Mouse (Mus musculus): ENCODE data around the gene Eps8. TPM values are rescaled to one million over a fixed set of nuclear protein-coding genes. Genes with fewer than 3 reads are reported as not detected.

Eps8 gene
- polyA plus RNA-seq, 1 experiment from 2014 or later = 45.1 TPM

- H3K9me3 ChIP-seq (replicated peaks; ENCODE audit: low read length) = no peaks in the 10 kb centered on the region
- no peaks in the 10 kb centered on the region for H3K36me3 ChIP-seq (ENCODE audit: insufficient read depth, low read length)
- TF ChIP-seq CTCF (IDR thresholded peaks at IDR 0.05; ENCODE audit: low read depth) = no peak
- no peaks in the 10 kb centered on the region for H3K27me3 ChIP-seq (ENCODE audit: insufficient read depth, low read length)
- H3K9ac ChIP-seq (ENCODE audit: low read depth, low read length) = no peak overlapping the region
- WGBS = 50% methylated on average over 14 of the region's 14 CpGs
- no peak for ATAC-seq (replicated peaks; ENCODE audit: low FRiP score, low read depth)
- no peak for DNase-seq (ENCODE audit: low spot score)
- H3K4me3 ChIP-seq (replicated peaks; ENCODE audit: low read depth, low read length) = no peak overlapping the region
- no peaks in the 10 kb centered on the region for H3K4me1 ChIP-seq (replicated peaks; ENCODE audit: insufficient read depth, low read length)
- no peak overlapping the region for H3K4me2 ChIP-seq (ENCODE audit: low read length)
- no peak overlapping the region for H3K27ac ChIP-seq
These were observed 145.2 kb downstream of the Eps8 start for GRCm38 (mm10) chr6:137509341-137510045.

- ATAC-seq (replicated peaks; ENCODE audit: low FRiP score, low read depth) = no peak
- no peak for DNase-seq (ENCODE audit: low spot score)
- Histone ChIP-seq H3K36me3 (ENCODE audit: insufficient read depth, low read length) (no peaks in the 10 kb centered on the region), H3K4me1 (replicated peaks; ENCODE audit: insufficient read depth, low read length) (no peaks in the 10 kb centered on the region), H3K9ac (ENCODE audit: low read depth, low read length) (no peak overlapping the region), H3K27me3 (ENCODE audit: insufficient read depth, low read length) (no peaks in the 10 kb centered on the region), H3K4me3 (replicated peaks; ENCODE audit: low read depth, low read length) (no peak overlapping the region), H3K9me3 (replicated peaks; ENCODE audit: low read length) (no peaks in the 10 kb centered on the region), H3K27ac (no peak overlapping the region), H3K4me2 (ENCODE audit: low read length) (no peak overlapping the region)
- no peak for TF ChIP-seq CTCF (IDR thresholded peaks at IDR 0.05; ENCODE audit: low read depth)
- 94% methylated on average over 19 of the region's 19 CpGs for WGBS
These were observed 145.7 kb downstream of the Eps8 start for GRCm38 (mm10) chr6:137508936-137509335.

GRCm38 (mm10) chr6:137506563-137506962, 148.1 kb downstream of the Eps8 start:
- ATAC-seq (replicated peaks; ENCODE audit: low FRiP score, low read depth) = no peak

GRCm38 (mm10) chr6:137505555-137506227, 149.0 kb downstream of the Eps8 start:
- 68% methylated on average over 3 of the region's 3 CpGs for WGBS
- TF ChIP-seq CTCF (IDR thresholded peaks at IDR 0.05; ENCODE audit: low read depth) = no peak
- H3K36me3 ChIP-seq (ENCODE audit: insufficient read depth, low read length) = no peaks in the 10 kb centered on the region
- H3K4me1 ChIP-seq (replicated peaks; ENCODE audit: insufficient read depth, low read length) = no peaks in the 10 kb centered on the region
- H3K4me2 ChIP-seq (ENCODE audit: low read length) = no peak overlapping the region
- H3K27me3 ChIP-seq (ENCODE audit: insufficient read depth, low read length) = no peaks in the 10 kb centered on the region
- no peak overlapping the region for H3K4me3 ChIP-seq (replicated peaks; ENCODE audit: low read depth, low read length)
- ATAC-seq (replicated peaks; ENCODE audit: low FRiP score, low read depth) (no peak), DNase-seq (ENCODE audit: low spot score) (no peak)
- no peak overlapping the region for H3K27ac ChIP-seq
- H3K9me3 ChIP-seq (replicated peaks; ENCODE audit: low read length) = no peaks in the 10 kb centered on the region
- no peak overlapping the region for H3K9ac ChIP-seq (ENCODE audit: low read depth, low read length)

More at GRCm38 (mm10) chr6:137506563-137506962, 148.1 kb downstream of the Eps8 start:
- Histone ChIP-seq H3K4me1 (replicated peaks; ENCODE audit: insufficient read depth, low read length) (no peaks in the 10 kb centered on the region), H3K9ac (ENCODE audit: low read depth, low read length) (no peak overlapping the region), H3K27ac (no peak overlapping the region), H3K9me3 (replicated peaks; ENCODE audit: low read length) (no peaks in the 10 kb centered on the region), H3K4me2 (ENCODE audit: low read length) (no peak overlapping the region), H3K36me3 (ENCODE audit: insufficient read depth, low read length) (no peaks in the 10 kb centered on the region), H3K4me3 (replicated peaks; ENCODE audit: low read depth, low read length) (no peak overlapping the region), H3K27me3 (ENCODE audit: insufficient read depth, low read length) (no peaks in the 10 kb centered on the region)
- DNase-seq (ENCODE audit: low spot score) = no peak
- WGBS = 95% methylated on average over 7 of the region's 7 CpGs
- TF ChIP-seq CTCF (IDR thresholded peaks at IDR 0.05; ENCODE audit: low read depth) = no peak

- WGBS = 45% methylated on average over 1 of the region's 1 CpGs
- no peak for TF ChIP-seq CTCF (IDR thresholded peaks at IDR 0.05; ENCODE audit: low read depth)
These were observed 150.6 kb downstream of the Eps8 start for GRCm38 (mm10) chr6:137504052-137504451.

GRCm38 (mm10) chr6:137503462-137503861, 151.2 kb downstream of the Eps8 start:
- 69% methylated on average over 8 of the region's 8 CpGs for WGBS
- no peak for TF ChIP-seq CTCF (IDR thresholded peaks at IDR 0.05; ENCODE audit: low read depth)
- H3K4me1 ChIP-seq (replicated peaks; ENCODE audit: insufficient read depth, low read length) = no peaks in the 10 kb centered on the region
- H3K27me3 ChIP-seq (ENCODE audit: insufficient read depth, low read length) = no peaks in the 10 kb centered on the region
- H3K27ac ChIP-seq = no peak overlapping the region
- H3K9ac ChIP-seq (ENCODE audit: low read depth, low read length) = no peak overlapping the region
- ATAC-seq (replicated peaks; ENCODE audit: low FRiP score, low read depth) (no peak), DNase-seq (ENCODE audit: low spot score) (no peak)
- no peaks in the 10 kb centered on the region for H3K9me3 ChIP-seq (replicated peaks; ENCODE audit: low read length)
- H3K4me2 ChIP-seq (ENCODE audit: low read length) = no peak overlapping the region
- no peaks in the 10 kb centered on the region for H3K36me3 ChIP-seq (ENCODE audit: insufficient read depth, low read length)
- H3K4me3 ChIP-seq (replicated peaks; ENCODE audit: low read depth, low read length) = no peak overlapping the region

More at GRCm38 (mm10) chr6:137504052-137504451, 150.6 kb downstream of the Eps8 start:
- Histone ChIP-seq H3K4me2 (ENCODE audit: low read length) (no peak overlapping the region), H3K4me3 (replicated peaks; ENCODE audit: low read depth, low read length) (no peak overlapping the region), H3K9ac (ENCODE audit: low read depth, low read length) (no peak overlapping the region), H3K27ac (no peak overlapping the region), H3K27me3 (ENCODE audit: insufficient read depth, low read length) (no peaks in the 10 kb centered on the region), H3K36me3 (ENCODE audit: insufficient read depth, low read length) (no peaks in the 10 kb centered on the region), H3K4me1 (replicated peaks; ENCODE audit: insufficient read depth, low read length) (no peaks in the 10 kb centered on the region), H3K9me3 (replicated peaks; ENCODE audit: low read length) (no peaks in the 10 kb centered on the region)
- DNase-seq (ENCODE audit: low spot score) (no peak), ATAC-seq (replicated peaks; ENCODE audit: low FRiP score, low read depth) (no peak)
